Mouse (Mus musculus): ENCODE data around the gene Trank1. TPM values are rescaled to one million over a fixed set of nuclear protein-coding genes. Genes with fewer than 3 reads are reported as not detected.
A peak's percentile ranks its signal among the peaks of the same experiment; 100 is the strongest.

Gene Trank1
- polyA plus RNA-seq, 1 experiment from 2014 or later = 0.05 TPM

DNA sequence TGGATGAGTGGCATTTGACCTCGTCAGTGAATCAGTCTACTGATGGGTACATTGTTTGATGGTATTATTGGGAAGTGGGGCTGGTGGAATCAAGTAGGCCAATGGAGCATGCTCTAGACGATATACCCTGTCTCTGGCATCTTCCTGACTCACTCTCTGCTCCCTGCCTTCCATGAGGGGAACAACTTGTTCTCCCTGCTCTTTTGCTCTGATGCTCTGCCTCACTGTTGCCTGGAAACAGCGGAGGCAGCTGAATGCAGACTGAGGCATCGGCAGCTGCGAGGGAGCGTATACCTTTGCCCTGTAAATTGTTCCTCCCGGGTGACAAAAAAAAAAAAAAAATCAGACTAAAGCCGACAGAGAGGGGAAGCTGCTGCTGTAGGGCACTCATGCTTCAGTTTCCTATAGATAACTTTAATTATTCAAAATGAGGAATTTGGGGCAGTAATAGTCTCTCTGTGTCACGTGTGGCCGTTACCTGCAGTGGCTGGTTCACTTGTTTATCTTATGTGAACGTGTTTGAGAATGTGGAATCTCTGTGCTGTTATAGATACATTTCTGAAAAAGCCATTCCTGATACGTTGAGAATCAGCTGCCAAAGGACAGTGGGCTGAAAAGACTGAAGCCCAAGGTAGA, 9.2 kb upstream of the Trank1 start:
- no peak overlapping the region for H3K9ac ChIP-seq (ENCODE audit: low read length)
- H3K4me3 ChIP-seq (ENCODE audit: control insufficient read depth in 1 of 2, insufficient read depth in 1 of 2, low read depth in 1 of 2, low read length in 2 of 2) = no peak overlapping the region
- no peak overlapping the region for H3K27ac ChIP-seq (replicated peaks in 1 of 2; ENCODE audit: control insufficient read depth in 1 of 2, insufficient read depth in 1 of 2, low read depth in 2 of 2, low read length in 2 of 2)
- H3K4me1 ChIP-seq (ENCODE audit: control insufficient read depth in 2 of 2, insufficient read depth in 2 of 2, low read length in 2 of 2) = no peaks in the 10 kb centered on the region
- no peaks in the 10 kb centered on the region for H3K9me3 ChIP-seq (ENCODE audit: control insufficient read depth, low read length)
- no peak for ATAC-seq (ENCODE audit: insufficient number of reproducible peaks, insufficient read depth, low FRiP score, low read depth)
- no peak overlapping the region for H3K4me2 ChIP-seq (ENCODE audit: low read length)
- H3K36me3 ChIP-seq (ENCODE audit: control insufficient read depth, insufficient read depth, low read length) = no peaks in the 10 kb centered on the region
- H3K27me3 ChIP-seq (ENCODE audit: control insufficient read depth, insufficient read depth, low read length) = no peaks in the 10 kb centered on the region
- WGBS = 71% methylated on average over 12 of the region's 12 CpGs

DNA sequence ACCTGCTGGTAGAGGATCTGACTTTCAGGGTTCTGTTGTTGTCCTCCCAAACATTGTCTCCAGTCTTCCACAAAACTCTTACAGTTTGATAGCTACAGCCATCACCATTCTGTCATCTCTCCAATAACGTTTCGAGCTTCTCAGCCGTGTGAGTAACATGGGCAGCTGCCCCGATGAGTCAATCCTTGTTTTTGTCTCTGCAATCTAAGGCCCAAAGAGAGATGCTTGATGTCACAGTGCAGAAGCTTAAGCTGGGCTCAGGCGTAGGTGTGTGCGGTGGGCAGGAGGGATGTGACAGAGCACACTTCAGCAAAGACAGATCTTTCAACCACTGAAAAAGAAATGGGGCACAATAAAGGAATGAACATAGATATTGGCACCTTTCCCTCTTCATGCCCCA, 7.5 kb upstream of the Trank1 start:
- Histone ChIP-seq H3K36me3 (ENCODE audit: control insufficient read depth, insufficient read depth, low read length) (no peaks in the 10 kb centered on the region), H3K9ac (ENCODE audit: low read length) (no peak overlapping the region), H3K4me1 (ENCODE audit: control insufficient read depth in 2 of 2, insufficient read depth in 2 of 2, low read length in 2 of 2) (no peaks in the 10 kb centered on the region), H3K27me3 (ENCODE audit: control insufficient read depth, insufficient read depth, low read length) (peaks cover 10% of the 10 kb centered on the region; the same call in 1 of the 2 replicates), H3K4me2 (ENCODE audit: low read length) (no peak overlapping the region), H3K9me3 (ENCODE audit: control insufficient read depth, low read length) (no peaks in the 10 kb centered on the region), H3K27ac (replicated peaks in 1 of 2; ENCODE audit: control insufficient read depth in 1 of 2, insufficient read depth in 1 of 2, low read depth in 2 of 2, low read length in 2 of 2) (no peak overlapping the region), H3K4me3 (ENCODE audit: control insufficient read depth in 1 of 2, insufficient read depth in 1 of 2, low read depth in 1 of 2, low read length in 2 of 2) (no peak overlapping the region)
- no peak for ATAC-seq (ENCODE audit: insufficient number of reproducible peaks, insufficient read depth, low FRiP score, low read depth)
- WGBS = 88% methylated on average over 6 of the region's 6 CpGs

DNA sequence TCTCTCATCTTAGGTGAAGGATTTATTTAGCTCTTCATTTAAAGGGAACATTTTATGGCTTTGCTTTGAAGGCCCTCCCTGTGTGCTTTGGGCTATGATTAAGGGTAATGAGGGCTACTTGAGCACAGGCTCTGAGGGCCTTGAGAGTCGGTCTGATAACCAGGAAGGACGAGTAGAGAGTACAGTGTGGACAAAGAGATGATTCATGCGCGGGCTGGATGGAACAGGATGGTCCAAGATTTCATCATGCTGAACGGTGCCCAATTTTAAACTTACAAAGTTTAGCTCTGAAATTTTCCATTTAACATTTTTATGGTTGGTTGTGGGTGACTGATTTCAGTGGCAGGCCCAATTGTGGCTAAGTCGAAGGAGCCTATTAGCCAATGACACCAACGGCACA, 5.4 kb upstream of the Trank1 start:
- no peak overlapping the region for H3K27ac ChIP-seq (replicated peaks in 1 of 2; ENCODE audit: control insufficient read depth in 1 of 2, insufficient read depth in 1 of 2, low read depth in 2 of 2, low read length in 2 of 2)
- H3K27me3 ChIP-seq (ENCODE audit: control insufficient read depth, insufficient read depth, low read length) = peaks cover 31% of the 10 kb centered on the region
- no peaks in the 10 kb centered on the region for H3K36me3 ChIP-seq (ENCODE audit: control insufficient read depth, insufficient read depth, low read length)
- H3K4me3 ChIP-seq (ENCODE audit: control insufficient read depth in 1 of 2, insufficient read depth in 1 of 2, low read depth in 1 of 2, low read length in 2 of 2) = no peak overlapping the region
- H3K9ac ChIP-seq (ENCODE audit: low read length) = no peak overlapping the region
- no peak overlapping the region for H3K4me2 ChIP-seq (ENCODE audit: low read length)
- H3K9me3 ChIP-seq (ENCODE audit: control insufficient read depth, low read length) = peaks cover 11% of the 10 kb centered on the region
- WGBS = 76% methylated on average over 7 of the region's 7 CpGs
- no peak for ATAC-seq (ENCODE audit: insufficient number of reproducible peaks, insufficient read depth, low FRiP score, low read depth)
- no peaks in the 10 kb centered on the region for H3K4me1 ChIP-seq (ENCODE audit: control insufficient read depth in 2 of 2, insufficient read depth in 2 of 2, low read length in 2 of 2)

DNA sequence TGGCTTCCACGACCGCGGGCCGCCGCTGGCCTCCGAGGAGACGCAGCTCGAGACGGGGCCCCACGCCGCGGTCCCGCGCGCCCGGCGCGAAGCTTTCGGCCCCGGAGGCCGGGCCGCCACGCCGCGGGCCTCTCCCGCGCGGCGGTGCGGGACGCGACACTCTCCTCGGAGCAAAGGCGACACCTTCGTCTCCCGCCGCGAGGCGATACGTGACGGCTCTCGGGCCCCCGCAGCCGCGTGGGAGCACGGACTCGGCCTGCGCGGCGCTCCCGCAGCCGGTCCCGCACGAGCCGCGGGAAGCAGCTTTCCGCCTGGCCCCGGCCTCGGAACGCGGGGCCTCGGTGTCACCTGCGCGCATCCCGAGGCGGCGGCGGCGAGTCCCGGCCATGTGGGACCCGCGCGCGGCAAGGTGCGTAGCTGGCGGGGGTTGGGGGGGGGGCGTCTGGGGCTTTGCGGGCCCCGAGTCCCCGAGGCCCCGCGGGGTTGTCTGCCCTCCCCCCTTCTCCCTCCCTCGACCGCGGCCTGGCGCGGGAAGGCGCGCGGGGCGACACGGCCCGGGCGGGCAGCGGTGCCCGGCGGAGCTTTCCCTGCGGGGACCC, 403 bp downstream of the Trank1 start:
- Histone ChIP-seq H3K27ac (replicated peaks in 1 of 2; ENCODE audit: control insufficient read depth in 1 of 2, insufficient read depth in 1 of 2, low read depth in 2 of 2, low read length in 2 of 2) (no peak overlapping the region), H3K4me2 (ENCODE audit: low read length) (peak overlapping the region; percentile 87), H3K9ac (ENCODE audit: low read length) (peak overlapping the region; percentile 34; the same call in 1 of the 2 replicates), H3K36me3 (ENCODE audit: control insufficient read depth, insufficient read depth, low read length) (no peaks in the 10 kb centered on the region), H3K27me3 (ENCODE audit: control insufficient read depth, insufficient read depth, low read length) (peaks cover 68% of the 10 kb centered on the region), H3K9me3 (ENCODE audit: control insufficient read depth, low read length) (peaks cover 18% of the 10 kb centered on the region), H3K4me1 (ENCODE audit: control insufficient read depth in 2 of 2, insufficient read depth in 2 of 2, low read length in 2 of 2) (peaks cover 0 to 15% of the 10 kb centered on the region in 2 experiments; a peak in 2 of 4 replicates), H3K4me3 (ENCODE audit: control insufficient read depth in 1 of 2, insufficient read depth in 1 of 2, low read depth in 1 of 2, low read length in 2 of 2) (peak overlapping the region; percentile 43 to 49)
- under 1% methylated on average over 75 of the region's 98 CpGs for WGBS
- ATAC-seq (ENCODE audit: insufficient number of reproducible peaks, insufficient read depth, low FRiP score, low read depth) = no peak

DNA sequence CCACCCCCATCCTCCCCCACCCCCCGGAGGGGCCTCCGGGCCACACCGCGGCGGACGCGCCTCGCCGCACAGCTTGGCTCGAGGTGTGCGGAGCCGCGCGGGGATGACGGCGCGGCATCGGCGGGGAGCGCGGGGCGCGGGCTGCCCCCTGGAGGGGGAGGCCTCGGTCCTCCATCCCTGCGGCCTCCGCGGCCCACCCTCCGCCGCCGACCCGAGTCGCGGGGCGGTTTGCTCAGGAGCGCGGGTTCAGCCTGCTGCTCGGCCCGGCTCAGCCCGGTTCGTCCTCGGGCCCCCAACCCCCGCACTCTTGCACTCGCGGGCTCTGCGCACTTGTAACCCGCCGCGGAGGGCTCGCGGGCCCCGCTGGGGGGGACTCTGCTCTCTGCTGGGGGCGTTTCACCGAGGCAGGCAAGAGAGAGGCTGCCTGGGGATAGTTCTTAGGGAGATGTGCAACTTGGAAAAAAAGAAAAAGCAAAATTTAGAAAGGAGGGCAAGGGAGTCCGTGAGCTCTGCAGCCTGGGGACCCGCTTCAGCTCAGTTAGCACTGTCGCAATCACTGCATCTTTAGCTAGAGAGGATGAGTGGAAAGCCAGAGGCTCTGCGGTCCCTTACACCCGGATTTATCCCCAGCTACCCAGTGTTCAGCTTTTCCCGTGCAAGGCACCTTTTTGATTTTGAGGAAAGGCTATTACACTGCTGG, 1.1 kb downstream of the Trank1 start:
- Histone ChIP-seq H3K27ac (replicated peaks in 1 of 2; ENCODE audit: control insufficient read depth in 1 of 2, insufficient read depth in 1 of 2, low read depth in 2 of 2, low read length in 2 of 2) (no peak overlapping the region), H3K36me3 (ENCODE audit: control insufficient read depth, insufficient read depth, low read length) (no peaks in the 10 kb centered on the region), H3K4me2 (ENCODE audit: low read length) (peak overlapping the region; percentile 87), H3K9me3 (ENCODE audit: control insufficient read depth, low read length) (peaks cover 18% of the 10 kb centered on the region), H3K9ac (ENCODE audit: low read length) (no peak overlapping the region), H3K4me3 (ENCODE audit: control insufficient read depth in 1 of 2, insufficient read depth in 1 of 2, low read depth in 1 of 2, low read length in 2 of 2) (peak overlapping the region; percentile 45 to 49), H3K27me3 (ENCODE audit: control insufficient read depth, insufficient read depth, low read length) (peaks cover 68% of the 10 kb centered on the region), H3K4me1 (ENCODE audit: control insufficient read depth in 2 of 2, insufficient read depth in 2 of 2, low read length in 2 of 2) (peaks cover 0 to 15% of the 10 kb centered on the region in 2 experiments; a peak in 2 of 4 replicates)
- ATAC-seq (ENCODE audit: insufficient number of reproducible peaks, insufficient read depth, low FRiP score, low read depth) = no peak
- under 1% methylated on average over 38 of the region's 59 CpGs for WGBS

DNA sequence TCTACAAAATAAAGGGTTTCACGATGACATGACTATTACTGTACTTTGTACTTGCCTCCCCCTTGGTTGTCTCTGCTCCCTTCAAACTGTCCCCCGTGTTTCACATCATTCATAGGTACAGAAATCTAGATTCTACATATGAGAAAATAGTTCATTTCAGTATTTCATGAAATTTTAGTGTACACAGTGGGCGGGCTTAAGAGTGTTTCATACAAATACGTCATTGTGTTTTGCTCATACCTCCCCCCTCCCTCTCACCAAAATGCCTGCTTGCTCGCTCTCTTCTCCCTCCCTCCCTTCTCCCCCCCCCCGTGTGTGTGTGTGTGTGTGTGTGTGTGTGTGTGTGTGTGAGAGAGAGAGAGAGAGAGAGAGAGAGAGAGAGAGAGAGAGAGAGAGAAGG, 1.8 kb downstream of the Trank1 start:
- H3K9me3 ChIP-seq (ENCODE audit: control insufficient read depth, low read length) = peaks cover 18% of the 10 kb centered on the region
- H3K4me1 ChIP-seq (ENCODE audit: control insufficient read depth in 2 of 2, insufficient read depth in 2 of 2, low read length in 2 of 2) = peaks cover 0 to 15% of the 10 kb centered on the region in 2 experiments; a peak in 2 of 4 replicates
- peaks cover 66% of the 10 kb centered on the region for H3K27me3 ChIP-seq (ENCODE audit: control insufficient read depth, insufficient read depth, low read length)
- ATAC-seq (ENCODE audit: insufficient number of reproducible peaks, insufficient read depth, low FRiP score, low read depth) = no peak
- H3K4me2 ChIP-seq (ENCODE audit: low read length) = no peak overlapping the region
- no peak overlapping the region for H3K27ac ChIP-seq (replicated peaks in 1 of 2; ENCODE audit: control insufficient read depth in 1 of 2, insufficient read depth in 1 of 2, low read depth in 2 of 2, low read length in 2 of 2)
- H3K9ac ChIP-seq (ENCODE audit: low read length) = no peak overlapping the region
- H3K4me3 ChIP-seq (ENCODE audit: control insufficient read depth in 1 of 2, insufficient read depth in 1 of 2, low read depth in 1 of 2, low read length in 2 of 2) = 0 out of 4 replicates have a peak overlapping the region, but pooled peaks of 1 of the 2 experiments have one; percentile 49
- WGBS = 23% methylated on average over 5 of the region's 6 CpGs
- H3K36me3 ChIP-seq (ENCODE audit: control insufficient read depth, insufficient read depth, low read length) = no peaks in the 10 kb centered on the region

DNA sequence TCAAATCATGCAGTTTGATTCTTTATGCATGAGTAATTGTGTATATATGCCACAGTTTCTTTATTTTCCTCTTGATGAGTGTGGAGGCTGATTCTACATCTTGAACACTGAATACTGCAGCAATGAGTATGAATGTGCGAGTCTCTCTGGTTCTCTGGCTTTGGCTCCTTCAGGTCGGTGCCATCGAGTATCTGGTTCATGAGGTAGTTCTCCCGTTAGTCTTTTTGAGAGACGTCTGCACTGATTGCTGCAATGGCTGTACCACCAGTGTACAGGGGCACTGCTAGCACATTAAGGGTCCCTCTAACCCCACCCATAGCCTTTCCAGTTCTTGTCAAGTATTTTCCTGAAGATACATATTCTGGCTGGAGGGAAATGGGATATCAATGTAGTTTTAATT, 2.3 kb downstream of the Trank1 start:
- no peak overlapping the region for H3K27ac ChIP-seq (replicated peaks in 1 of 2; ENCODE audit: control insufficient read depth in 1 of 2, insufficient read depth in 1 of 2, low read depth in 2 of 2, low read length in 2 of 2)
- no peak overlapping the region for H3K4me2 ChIP-seq (ENCODE audit: low read length)
- peaks cover 0 to 15% of the 10 kb centered on the region in 2 experiments; a peak in 2 of 4 replicates for H3K4me1 ChIP-seq (ENCODE audit: control insufficient read depth in 2 of 2, insufficient read depth in 2 of 2, low read length in 2 of 2)
- no peak overlapping the region for H3K4me3 ChIP-seq (ENCODE audit: control insufficient read depth in 1 of 2, insufficient read depth in 1 of 2, low read depth in 1 of 2, low read length in 2 of 2)
- no peak for ATAC-seq (ENCODE audit: insufficient number of reproducible peaks, insufficient read depth, low FRiP score, low read depth)
- WGBS = 17% methylated on average over 5 of the region's 5 CpGs
- H3K9ac ChIP-seq (ENCODE audit: low read length) = no peak overlapping the region
- peaks cover 18% of the 10 kb centered on the region for H3K9me3 ChIP-seq (ENCODE audit: control insufficient read depth, low read length)
- no peaks in the 10 kb centered on the region for H3K36me3 ChIP-seq (ENCODE audit: control insufficient read depth, insufficient read depth, low read length)
- peaks cover 61% of the 10 kb centered on the region for H3K27me3 ChIP-seq (ENCODE audit: control insufficient read depth, insufficient read depth, low read length)
